Mouse (Mus musculus) liver, embryonic 14.5 days (tissue): ENCODE measurements around the gene Pde10a.

Source experiments
- CTCF ChIP-seq: IDR thresholded peaks from 2 replicates; pipeline ENCODE4 v1.5.1; 2016; ENCODE audit warnings: antibody characterized with exemption, low read depth, control low read depth
- EP300 ChIP-seq: IDR thresholded peaks from 2 replicates; pipeline ENCODE4 v1.6.1; 2016; ENCODE audit warnings: antibody characterized with exemption, low read depth

DNA sequence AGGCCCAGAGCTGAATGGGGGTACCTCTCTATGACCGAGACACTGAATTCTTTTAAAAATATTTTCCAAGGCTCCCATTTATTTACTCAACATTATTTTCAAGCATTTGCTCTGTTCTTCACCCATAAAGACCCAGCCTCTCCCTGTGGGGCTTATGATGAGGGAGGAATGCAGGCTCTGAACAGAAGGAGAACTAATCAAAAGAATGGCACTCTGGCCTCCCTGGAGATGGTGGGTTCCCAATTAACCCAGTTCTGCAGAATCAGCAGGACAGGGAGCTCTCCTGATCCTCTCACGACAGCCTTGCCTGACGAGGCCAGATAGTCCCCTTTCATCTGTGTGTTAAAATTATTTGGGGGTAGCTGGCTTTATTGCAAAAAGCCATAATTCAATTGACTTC is 117.2 kb downstream of the Pde10a start:
- no peak for TF ChIP-seq CTCF
- no peak for TF ChIP-seq EP300
